In the genomic region with DNA sequence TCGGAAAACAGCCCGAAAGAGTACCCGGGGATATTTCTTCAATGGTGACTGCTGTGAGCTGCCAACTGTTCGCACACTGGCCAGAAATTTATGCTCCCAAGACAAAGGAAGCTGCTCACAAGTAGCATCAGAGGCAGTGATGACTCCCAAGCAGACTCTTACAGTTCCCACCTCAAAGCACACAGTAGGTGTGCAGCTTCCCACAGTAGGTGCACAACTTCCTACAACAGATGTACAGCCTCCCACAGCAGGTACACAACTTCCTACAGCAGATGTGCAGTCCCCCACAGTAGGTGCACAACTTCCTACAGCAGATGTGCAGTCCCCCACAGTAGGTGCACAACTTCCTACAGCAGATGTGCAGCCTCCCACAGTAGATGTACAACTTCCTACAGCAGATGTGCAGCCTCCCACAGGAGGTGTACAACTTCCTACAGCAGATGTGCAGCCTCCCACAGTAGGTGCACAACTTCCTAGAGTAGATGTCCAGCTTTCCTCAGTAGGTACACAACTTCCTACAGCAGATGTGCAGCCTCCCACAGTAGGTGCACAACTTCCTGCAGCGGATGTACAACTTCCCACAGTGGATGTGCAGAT, we compare ENCODE assay signal across 15 mouse cellular contexts.
"Had no signal": no experiment of that assay in that cellular context is flagged by ENCODE, and none has a peak within 500 bp of the region (broad histone marks: within the 10 kb centered on the region; RNA-seq: fewer than 3 reads in every experiment).

No protein-coding gene starts in this region.

- H3K27me3 ChIP-seq: neural tube, embryonic 15.5 days; stomach, embryonic 15.5 days had no signal

- H3K4me1 ChIP-seq: neural tube, embryonic 15.5 days; stomach, embryonic 15.5 days had no signal

- DNase-seq: retina, postnatal 1 day; right cerebral cortex, adult 18-20 months; right cerebral cortex, postnatal 14 days; right cerebral cortex, postnatal 25 days; right cerebral cortex, postnatal 4 days; spleen, adult 18-20 months; thymus, adult 18-20 months; thymus, adult 2 months; thymus, postnatal 14 days; thymus, postnatal 25 days; thymus, postnatal 36 days; thymus, postnatal 4 days had no signal

- H3K9me3 ChIP-seq: neural tube, embryonic 15.5 days; stomach, embryonic 15.5 days had no signal

- H3K4me3 ChIP-seq: neural tube, embryonic 15.5 days; stomach, embryonic 15.5 days had no signal

- H3K27ac ChIP-seq: neural tube, embryonic 15.5 days; stomach, embryonic 15.5 days; stomach, postnatal 0 days had no signal

- H3K9ac ChIP-seq: neural tube, embryonic 15.5 days; stomach, embryonic 15.5 days had no signal

- H3K4me2 ChIP-seq: neural tube, embryonic 15.5 days; stomach, embryonic 15.5 days had no signal
